Mouse (Mus musculus) kidney, adult 9 months (tissue): ENCODE data around the gene Tmc6.
"Not testable (repeated sequence)": the region's sequence is repeated elsewhere in the genome, so short reads cannot be mapped to it uniquely, and the experiment has no call there.

Experiments
- DNase-seq: peaks from one replicate; pipeline ENCODE4 v3.0.0; 2022

Tmc6 gene

GRCm38 (mm10) chr11:117781993-117782704 is at the start of gene Tmc6, which contains the start of gene Tmc8:
Gene Tmc6 (minus strand): TSS chr11:117782198.
Gene Tmc8 (plus strand): TSS chr11:117782076.
- no peak for DNase-seq

GRCm38 (mm10) chr11:117830401-117830800 is 48.4 kb upstream of the Tmc6 start:
- no peak for DNase-seq

DNA sequence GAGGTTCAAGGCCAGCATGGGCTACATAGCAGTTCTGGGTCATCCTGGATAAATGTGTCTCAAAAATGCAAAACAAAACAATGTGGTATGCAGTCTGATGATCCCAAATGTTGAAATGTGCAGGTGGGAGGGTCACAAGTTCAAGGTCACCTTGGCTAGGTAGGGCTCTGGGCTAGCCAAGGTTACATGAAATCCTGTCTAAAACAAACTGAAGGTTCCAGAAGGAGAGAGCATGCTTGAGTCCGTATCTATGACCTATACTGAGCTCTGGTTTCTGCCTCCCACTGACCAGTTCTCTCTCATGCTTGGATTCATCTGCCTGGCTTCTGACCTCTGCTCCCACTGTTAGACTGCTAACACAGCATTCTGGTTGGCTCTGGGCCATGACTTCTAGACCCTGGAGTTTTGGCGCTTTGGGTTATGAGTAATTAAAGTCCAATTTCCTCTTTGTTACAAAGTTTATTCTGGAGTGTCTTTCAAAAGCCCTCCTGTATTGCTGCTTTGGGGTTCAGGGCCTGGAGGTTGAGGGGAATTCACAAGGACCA is 47.7 kb upstream of the Tmc6 start:
- peak; percentile 97 for DNase-seq

GRCm38 (mm10) chr11:117828888-117829604 is 47.0 kb upstream of the Tmc6 start:
- DNase-seq: peak; percentile 72

DNA sequence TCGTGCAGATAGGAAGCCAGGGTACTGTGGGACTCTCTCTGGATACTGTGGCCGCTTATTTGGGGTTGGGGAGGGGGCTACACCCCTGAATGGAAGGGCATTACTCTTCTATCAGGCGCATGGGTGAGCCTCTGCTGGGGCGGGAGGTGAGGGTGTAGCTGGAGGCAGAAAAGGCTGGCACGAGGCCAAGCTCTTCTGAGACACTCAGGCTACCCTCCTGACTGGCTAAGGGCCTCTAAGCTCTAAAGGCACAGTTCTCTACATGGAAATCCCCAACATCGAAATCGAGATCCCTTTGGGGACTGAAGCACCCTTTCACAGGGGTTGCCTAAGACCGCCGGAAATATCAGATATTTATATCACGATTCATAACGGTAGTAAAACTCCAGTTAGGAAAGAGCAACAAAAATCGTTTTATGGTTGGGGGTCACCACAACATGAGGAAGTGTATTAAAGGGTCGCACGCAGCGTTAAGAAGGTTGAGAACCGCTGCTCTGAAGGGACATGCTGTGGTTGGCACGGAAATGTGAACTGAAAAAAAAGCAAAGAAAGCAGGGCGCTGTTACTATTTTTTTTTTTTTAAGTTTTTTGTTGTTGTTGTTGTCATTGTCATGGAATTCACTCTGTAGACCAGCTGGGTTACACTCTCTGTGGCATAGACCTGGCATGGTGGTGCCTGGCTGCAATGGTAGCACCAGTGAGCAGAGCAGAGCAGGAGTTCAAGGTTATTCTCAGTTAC is 46.3 kb upstream of the Tmc6 start:
- DNase-seq: peak; percentile 62

- DNase-seq: no peak
These were observed 45.4 kb upstream of the Tmc6 start for GRCm38 (mm10) chr11:117827386-117827785.

DNA sequence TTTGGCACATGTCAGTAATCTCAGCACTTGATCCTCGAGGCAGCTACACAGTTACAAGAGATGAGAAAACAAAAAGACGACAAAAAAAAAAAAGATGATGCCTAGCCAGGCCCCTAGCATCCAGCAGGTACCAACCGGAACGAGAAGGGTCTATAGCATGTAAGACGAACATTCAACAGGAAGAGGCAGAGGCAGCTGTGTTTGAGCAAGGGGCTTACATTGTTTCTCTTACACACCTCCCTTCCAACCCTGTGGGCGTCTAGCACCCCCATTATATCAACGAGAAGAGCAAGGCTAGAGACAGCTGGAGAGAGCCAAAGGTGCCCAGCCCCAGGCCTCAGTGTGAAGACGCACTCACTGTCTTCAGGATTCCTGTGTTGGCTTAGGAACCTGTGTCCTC is 44.9 kb upstream of the Tmc6 start:
- DNase-seq: no peak

- peak; percentile 59 for DNase-seq
These were observed 44.2 kb upstream of the Tmc6 start for GRCm38 (mm10) chr11:117826164-117826563.

DNA sequence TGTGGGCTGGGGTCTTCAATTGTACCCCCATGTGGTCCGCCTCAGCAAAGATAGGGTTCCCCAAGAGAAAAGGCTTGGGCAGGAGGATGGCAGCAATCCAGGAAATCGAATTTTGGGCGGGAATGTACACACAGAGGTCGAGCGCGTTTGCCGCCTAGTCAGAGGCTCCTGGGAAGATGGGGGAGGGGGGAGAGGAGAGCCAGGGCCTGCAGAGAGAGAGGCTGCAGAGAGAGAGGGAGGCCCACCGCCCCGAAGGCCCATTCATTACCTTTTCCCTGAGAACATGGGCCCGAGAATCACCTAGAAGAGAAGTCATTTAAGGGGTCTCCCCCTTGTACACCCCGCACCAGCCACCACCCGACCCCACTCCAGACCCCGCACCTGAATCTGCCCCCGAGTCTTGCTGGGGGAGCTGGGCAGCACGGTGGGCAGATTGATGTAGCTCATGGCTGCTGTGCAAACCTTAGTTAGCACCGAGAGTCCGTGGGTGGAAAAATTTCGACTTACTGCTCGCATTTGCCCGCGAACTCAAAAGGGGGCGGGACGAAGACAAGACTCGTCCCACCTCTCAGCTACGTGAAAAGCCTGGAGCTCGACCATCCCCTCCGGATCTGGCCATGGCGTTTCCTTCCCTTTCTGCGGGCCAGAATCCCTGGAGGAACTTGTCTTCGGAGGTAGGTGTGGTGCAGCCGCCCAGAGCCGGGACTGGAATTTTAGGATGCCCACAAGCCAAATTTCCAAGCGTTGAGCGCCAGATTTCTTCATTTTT is 43.5 kb upstream of the Tmc6 start, which contains the start of the genes Afmid and Tk1:
Gene Afmid (plus strand): TSS at position 592 of the 769 bp plus-strand sequence.
Gene Tk1 (minus strand): TSS at position 760 of the 769 bp plus-strand sequence.
- peak; percentile 90 for DNase-seq

- DNase-seq: peak; percentile 89
These were observed 42.3 kb upstream of the Tmc6 start for GRCm38 (mm10) chr11:117824060-117824969.

DNA sequence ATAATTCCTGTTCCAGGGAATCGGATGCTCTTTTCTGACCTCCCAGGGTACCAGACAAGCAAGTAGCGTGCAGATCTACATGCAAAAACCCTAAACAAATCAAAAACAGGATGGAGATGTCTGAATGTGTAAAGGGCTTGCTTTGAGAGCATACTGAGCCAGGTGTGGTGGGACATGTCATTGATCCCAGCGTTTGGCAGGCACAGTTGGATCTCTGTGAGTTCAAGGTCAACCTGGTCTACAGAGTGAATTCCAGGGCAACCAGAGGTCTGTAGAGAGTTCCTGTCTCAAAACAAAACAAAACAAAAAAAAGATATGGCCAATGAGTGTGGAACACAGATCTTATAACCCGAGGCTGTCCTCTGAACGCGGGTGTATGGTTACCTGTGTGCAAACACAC is 41.4 kb upstream of the Tmc6 start:
- peak; percentile 14 for DNase-seq

GRCm38 (mm10) chr11:117822728-117823241 is 40.8 kb upstream of the Tmc6 start:
- no peak for DNase-seq

DNA sequence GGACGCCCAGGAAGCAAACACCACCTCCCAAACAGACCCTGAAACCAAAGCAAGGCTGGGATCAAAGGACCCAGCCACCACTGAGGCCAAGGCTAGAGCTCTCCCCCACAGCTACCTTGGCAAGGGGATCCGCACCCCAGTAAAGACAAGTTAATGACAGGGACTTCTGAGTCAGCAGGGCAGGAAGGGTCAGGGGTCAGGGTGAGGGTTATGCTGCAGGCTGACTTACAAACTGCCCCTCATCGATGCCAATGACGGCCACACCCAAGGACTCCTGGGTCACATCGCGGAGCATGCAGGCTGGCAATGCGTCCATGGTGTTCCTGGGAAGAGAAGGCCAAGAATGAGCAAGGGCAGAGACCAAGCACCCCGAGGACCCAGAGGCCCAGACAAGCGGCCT is 39.9 kb upstream of the Tmc6 start:
- DNase-seq: no peak

GRCm38 (mm10) chr11:117820173-117820572 is 38.2 kb upstream of the Tmc6 start:
- no peak for DNase-seq

DNA sequence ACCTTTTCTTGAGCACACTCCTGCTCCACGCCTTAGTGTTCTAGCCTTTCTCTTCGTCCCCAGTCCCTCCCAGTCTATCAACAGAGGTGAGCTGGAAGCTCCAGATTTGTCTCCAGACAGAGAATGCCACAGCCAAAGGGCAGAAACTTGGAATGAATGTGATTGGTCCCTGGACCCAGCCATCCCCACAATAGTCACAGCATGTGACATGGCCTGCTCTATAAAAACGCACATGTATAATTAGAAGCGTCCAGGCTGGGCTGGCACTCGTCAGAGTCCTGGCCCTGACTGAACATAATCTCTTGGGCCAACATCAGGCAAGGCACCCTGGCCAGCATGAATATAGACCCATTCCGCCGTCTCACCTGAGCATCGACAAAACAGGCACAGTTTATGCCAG is 37.1 kb upstream of the Tmc6 start:
- DNase-seq: no peak

- DNase-seq: no peak
These were observed 34.5 kb upstream of the Tmc6 start for GRCm38 (mm10) chr11:117816389-117816996.

DNA sequence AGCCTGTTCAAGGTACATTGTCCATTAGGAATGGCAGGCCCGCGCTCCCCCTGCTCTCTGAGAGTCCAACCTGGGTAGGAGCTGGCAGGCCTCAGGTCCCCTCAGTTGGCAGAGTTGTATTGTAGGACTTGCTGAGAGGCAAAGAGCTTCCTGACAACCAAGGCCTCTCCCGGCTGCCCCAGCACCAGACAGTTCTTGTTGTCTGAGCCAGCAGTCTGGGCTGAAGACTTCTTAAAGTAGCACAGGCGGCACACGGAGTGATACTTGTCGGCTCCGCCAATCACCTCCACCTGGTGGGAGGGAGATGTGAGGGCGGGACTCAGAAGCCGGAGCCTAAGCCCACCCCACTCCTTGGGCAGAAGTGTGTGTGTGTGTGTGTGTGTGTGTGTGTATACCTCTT is 33.9 kb upstream of the Tmc6 start:
- DNase-seq: not testable (repeated sequence)

DNA sequence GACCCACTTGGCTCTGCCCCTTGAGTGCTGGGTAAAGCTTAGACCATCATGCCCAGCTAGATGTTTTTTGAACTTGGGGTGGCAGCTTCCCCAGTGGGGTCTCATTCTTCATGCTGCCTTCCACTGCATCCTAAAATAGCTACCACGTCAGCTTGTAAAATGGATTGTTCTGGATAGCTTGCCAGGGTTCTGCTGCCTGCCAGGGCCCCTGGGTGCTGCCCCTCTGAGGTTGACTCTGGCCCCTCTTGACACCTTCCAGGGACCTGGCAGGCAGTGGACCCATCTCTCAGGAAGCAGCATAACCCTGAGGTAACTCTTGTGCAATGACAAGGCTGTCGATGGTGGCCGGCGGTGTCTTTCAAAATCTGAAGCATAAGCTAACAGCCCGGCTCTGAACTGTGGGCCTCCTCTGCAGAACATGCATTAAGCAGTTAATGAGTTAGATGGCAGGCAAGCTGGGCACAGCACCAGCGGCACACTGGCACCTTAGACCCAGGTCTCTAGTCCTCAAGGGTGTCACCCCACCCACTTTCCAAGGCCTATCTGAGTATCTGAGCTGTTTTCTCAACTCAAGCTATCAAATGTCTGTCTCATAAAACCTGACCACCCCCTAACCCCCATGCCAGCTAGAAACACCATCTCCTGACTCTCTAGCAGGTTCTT is 32.8 kb upstream of the Tmc6 start:
- DNase-seq: no peak

DNA sequence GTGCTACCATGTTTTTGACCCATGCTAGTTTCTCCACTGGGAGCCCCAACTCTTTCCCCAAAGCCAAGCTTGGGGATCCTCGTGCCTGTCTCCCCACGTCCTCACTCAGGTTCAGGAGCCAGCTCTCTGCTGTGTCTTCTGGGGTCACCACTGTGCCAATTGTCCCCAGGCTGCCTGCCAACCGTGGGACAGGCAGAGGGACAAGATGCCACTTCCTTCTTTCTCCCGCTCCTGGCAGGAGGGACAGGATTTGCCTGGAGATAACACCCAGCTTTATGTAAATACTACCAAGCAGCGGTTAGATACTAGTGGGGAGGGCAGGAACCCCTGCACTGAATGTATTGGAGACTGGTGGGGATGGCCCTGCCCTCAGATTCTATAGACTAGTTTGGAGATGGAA is 31.9 kb upstream of the Tmc6 start:
- no peak for DNase-seq
